Mouse (Mus musculus) cerebellum, adult 9-10 months (tissue): ENCODE measurements at regions not wholly inside any gene's neighbourhood (a gene's known extent, or its start where the extent isn't known, plus 50 kb on each side); places are given as distances from the start of the nearest gene placed in this dataset.

Source experiments
- DNase-seq: peaks from one replicate; pipeline ENCODE4 v3.0.0; 2022

GRCm38 (mm10) chr2:78804931-78805330, 63.0 kb upstream of the Ube2e3 start:
- no peak for DNase-seq

DNA sequence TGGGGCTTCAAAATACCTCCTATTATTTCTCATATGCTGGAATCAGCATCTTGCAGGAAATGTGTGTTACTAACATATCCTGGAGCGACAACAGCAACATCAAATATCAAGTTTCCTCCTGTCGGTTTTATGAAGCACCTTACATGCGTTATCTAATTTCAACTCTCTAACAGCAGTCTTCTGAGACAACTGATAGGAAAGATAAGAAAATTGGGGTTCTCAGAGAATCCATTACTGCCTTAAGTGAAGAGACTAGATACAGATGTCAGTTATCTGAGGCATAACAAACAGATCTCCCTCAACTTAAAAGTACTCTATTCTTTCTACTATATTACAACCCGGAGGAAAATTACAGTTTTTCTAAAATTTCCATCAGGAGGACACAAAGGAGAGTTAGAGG, 64.4 kb upstream of the Ube2e3 start:
- no peak for DNase-seq

GRCm38 (mm10) chr2:78795446-78795845, 72.5 kb upstream of the Ube2e3 start:
- no peak for DNase-seq

- DNase-seq: no peak
Measured at GRCm38 (mm10) chr2:78794734-78795133, 73.2 kb upstream of the Ube2e3 start.

GRCm38 (mm10) chr2:78789124-78789523, 78.8 kb upstream of the Ube2e3 start:
- no peak for DNase-seq

GRCm38 (mm10) chr2:78788222-78788621, 79.7 kb upstream of the Ube2e3 start:
- DNase-seq: no peak

DNA sequence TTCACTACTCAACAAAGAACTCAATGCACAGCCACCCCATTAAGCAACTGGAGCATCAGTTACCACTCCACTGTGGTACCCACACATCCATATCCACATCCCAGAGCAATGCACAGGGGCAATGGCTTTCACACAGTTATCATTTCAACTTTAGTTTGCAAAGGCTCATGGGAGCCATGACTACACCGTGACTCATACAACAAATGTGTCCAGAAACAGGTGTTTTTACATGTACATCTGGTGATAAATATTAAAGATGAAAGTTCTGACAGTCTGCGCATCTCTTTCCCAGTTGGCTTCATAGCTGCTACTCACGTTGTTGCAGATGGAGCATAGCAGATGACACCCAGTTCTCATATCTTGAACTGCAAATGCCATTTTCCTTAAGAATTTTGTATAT, 88.0 kb upstream of the Ube2e3 start:
- no peak for DNase-seq

DNA sequence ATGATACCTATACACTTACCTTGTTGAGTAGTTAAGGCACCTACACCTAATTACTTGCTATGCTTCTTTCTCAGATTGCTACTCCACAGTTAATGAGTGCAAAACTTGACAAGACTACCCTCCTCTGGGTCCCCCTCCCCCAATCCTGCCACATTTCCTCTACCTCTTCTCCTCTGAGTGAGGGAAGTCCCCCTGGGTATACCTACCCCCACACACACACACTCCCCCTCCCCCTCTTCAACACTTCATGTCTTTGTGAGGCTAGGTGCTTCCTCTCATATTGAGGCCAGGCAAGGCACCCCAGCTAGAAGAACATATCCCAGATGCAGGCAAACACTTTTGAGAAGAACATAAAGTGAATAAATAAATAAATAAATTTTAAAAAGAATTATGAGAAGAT, 90.3 kb upstream of the Ube2e3 start:
- no peak for DNase-seq

- DNase-seq: no peak
Measured at GRCm38 (mm10) chr2:78754362-78754761, 113.6 kb upstream of the Ube2e3 start.

DNA sequence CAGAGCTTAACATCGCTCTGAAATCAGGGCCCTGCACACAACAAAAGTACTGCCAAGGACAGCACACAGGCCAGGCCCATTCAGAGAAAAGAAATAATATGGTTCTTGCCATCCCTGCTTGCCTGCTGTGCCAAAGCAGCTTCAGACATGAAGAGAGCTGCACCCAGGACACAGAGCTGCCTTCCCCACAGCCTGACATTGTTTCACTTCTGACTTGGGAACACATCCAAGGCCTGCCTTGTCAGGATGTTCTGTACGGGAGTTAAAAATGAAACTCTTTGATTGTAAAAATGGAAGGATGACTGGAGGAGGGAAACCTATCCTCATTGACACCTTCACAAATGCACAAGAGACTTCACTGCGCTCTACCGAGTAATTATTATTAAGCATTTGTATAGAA, 114.0 kb upstream of the Ube2e3 start:
- peak; percentile 1 for DNase-seq

DNA sequence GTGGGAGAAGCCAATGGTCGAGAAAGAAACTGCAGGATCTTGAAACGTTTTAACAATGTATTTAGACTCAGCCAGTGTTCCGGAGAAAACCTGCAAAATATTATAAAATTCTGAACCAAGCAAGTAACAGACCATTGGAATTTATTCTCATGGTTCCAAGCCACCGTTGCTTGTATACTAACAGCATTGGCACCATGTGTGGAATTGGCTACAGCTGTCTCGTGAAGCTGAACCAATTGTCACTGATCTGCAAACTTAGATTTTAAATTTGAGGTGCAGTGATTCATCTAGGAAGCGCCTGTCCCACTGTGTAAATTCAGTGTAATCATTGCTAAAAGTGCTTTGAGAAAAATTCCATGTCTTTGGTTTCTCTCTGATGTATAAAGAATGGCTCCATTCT, 137.8 kb upstream of the Ube2e3 start:
- DNase-seq: no peak

DNA sequence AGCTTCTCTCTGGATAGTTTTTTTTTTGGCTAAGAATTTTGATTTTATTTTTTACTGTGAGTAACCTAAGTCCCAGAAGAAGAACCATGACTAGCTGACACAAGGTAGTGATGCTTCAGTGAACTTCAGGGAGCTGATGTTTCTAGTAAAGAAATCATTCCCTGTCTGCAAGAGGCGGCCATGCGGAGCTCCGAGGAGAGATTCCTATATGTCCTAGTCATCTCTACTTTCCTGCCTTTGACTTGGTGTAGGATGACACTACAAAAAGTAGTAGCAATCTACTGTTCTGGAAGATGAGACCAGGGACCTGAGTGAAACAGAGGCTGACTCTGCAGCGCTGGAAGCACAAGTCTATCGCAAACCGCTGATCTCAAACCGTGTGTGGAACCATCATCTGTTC, 141.9 kb upstream of the Ube2e3 start:
- DNase-seq: no peak

GRCm38 (mm10) chr2:78724416-78724815, 143.5 kb upstream of the Ube2e3 start:
- DNase-seq: no peak

DNA sequence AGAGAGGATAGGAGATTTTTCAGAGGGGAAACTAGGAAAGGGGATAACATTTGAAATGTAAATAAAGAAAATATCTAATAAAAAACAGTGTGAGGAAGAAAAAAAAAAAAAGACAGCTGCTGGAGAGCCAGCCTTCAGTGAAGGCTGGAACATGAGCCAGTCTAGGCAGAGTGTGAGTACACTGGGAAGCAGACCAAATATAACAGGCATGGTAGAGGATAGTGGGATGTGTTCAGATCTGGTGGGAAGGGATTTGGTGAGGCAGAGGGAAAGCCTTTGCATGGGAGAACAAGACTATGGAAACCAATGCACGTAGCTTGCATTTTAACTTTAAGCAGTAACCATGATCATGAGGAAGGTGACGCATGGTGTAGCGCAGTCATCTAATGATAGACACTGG, 144.5 kb upstream of the Ube2e3 start:
- no peak for DNase-seq

DNA sequence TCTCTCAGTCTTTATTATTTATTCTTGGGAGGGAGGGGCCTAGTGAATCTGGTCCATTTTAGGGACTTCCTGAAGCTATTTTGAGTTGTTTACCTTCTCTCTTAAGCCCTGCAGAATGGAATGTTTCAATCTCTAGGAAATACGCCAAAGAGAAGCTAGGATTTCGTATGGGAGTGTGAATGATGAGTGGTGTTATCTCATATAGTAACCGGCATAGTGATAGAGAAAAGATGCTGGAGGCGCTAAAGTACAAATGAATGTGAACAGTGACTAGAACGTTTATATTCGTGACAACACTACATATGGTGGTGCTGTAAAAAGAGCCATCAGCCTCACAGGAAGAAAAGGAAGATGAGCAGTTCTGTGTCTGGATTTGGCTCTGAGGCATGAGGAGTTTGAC, 145.2 kb upstream of the Ube2e3 start:
- DNase-seq: no peak

- no peak for DNase-seq
Measured at GRCm38 (mm10) chr2:78718550-78718949, 149.4 kb upstream of the Ube2e3 start.

GRCm38 (mm10) chr2:78716157-78716798, 151.6 kb upstream of the Ube2e3 start:
- DNase-seq: no peak

DNA sequence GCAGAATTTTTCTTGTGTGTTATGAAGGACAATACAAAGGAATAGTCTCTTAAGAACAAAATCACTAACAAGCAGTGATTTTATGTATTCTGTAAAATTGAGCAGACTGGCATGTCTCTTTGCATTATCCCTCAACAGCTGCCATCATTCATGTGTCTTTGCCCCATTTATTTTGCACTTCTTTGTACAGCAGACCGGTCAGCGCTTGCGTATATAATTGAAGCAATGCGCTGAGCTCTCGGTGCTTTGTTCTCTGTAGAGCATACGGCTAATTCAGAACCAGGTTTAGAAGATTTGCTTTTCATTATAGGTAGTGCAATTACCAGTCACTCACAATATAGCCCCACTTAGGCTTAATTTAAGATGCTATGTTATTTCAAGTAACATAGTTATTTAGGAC, 173.1 kb upstream of the Ube2e3 start:
- DNase-seq: no peak

DNA sequence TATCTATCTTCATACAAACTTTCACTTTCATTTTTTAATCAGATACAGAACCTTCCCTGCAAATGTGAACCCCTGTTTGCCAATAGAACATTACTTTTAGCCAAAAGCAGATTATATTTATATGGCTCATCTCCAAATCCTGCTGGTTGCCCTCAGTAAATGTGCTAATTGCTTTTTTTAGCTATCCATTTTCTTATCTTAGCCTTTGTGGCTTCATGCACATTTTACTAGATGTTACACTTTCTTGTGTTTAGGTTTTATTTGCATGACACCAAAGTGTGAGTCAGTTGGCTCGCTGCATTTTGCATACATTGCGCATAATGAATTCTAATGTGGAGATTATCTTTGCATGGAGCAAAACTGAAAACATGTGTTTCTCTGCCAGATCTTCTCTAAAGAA, 211.3 kb upstream of the Ube2e3 start:
- peak; percentile 76 for DNase-seq

DNA sequence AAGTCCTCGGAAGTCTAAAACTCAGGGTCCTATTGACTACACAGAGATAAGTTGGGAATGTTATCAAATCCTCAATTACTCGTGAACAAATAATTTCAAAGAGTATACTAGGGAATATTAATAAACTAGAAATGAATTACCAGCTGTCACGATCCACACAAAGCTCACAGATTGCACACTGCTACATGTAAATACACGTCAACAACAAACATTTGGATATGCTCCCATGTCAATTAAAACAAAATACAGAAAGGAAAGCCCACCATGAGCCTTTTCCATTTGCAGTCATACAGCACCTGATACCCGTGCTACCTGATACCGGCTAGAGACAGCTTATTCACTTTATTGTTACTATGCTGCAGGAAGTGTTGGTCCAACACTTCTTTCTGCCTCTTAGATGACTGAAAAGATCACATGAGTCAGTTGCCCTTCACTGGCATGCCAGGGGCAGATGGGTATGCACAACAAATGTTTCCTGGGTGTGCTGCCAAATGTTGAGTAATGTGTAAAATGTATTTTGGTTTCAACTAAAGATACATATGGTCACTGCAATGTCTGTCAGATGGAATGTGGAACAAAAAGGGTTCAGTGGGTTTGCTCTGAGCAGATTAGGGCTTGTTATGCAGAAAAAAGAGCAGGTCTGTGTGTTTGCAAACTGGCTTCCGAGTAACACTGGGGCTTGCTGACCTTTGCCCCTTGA, 212.6 kb upstream of the Ube2e3 start:
- DNase-seq: peak; percentile 94

DNA sequence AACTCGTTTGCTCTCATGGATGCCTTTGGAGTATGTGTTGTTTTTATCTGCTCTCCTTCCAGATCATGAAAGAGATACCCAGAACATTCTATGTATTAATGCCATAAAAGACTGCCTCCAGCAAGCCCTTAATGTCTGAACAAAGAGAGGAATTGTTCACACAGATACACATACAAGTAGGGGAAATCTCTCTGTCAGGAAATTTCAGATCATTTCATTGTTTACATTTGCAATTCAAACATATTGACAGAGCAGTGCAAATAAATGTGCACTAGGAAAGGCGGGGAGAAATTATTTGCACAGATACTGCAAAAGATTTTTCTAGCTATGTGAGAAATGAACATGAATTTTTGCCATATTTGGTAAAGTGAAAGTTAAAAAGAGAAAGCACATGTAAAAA, 216.4 kb upstream of the Ube2e3 start:
- DNase-seq: no peak

- no peak for DNase-seq
Measured at GRCm38 (mm10) chr2:78640361-78640760, 227.6 kb upstream of the Ube2e3 start.

DNA sequence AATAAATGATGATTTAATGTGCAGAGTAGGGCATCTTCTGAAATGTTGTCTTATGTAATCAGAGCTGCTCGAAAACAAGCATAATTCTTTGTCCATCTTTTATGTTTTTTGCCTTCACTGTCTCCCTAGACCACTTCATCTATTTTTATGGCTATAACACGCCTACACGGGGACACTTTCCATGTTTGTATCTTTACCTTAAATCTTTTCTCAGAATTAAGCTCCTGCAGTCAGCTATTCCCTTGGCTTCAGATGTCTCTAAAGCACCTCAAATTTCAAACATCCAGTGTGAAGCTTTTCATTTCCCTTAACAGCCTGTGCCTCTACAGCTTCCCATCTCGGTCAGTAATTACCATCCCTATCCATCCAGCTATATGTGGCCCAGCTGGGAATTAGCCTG, 242.7 kb upstream of the Ube2e3 start:
- no peak for DNase-seq

DNA sequence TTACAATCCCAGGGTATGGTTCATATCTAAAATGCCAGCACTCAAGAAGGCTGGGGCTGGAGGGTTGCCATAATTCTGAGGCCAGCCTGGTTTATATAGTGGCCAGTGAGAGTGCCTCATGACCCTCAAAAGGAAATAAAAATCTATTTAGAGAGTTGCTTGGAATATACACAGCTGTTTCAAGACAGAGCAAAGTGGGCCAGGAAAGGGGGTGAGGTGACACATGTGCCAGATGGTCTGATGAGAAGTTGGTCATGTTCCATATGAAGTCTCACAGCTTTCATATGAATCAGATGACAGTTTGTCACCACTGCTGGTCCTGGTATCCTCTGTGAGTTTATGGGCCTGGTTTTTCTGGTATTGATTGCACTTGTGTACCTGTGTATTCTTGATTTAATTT, 261.5 kb upstream of the Ube2e3 start:
- no peak for DNase-seq

DNA sequence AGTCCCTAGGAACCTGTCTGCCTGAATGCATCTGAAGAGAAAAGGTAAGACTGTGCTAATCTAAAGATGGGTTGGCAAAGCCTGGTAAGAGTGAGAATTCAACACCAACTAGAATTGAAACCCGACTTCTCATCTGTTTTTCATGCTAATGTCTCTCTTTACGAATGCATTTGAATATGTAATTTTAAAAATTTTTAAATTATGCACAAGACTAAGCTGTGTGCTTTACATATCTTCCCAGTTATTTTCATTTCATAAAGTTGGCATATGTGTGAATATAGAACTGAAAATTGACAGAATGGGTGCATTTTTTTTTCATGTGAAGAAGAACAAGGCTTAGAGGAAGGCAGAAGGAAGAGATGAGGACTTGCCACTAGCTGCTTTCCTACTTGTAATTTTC, 267.2 kb upstream of the Ube2e3 start:
- no peak for DNase-seq
